Mouse (Mus musculus) testis, postnatal 10 days (tissue): ENCODE data around the gene Glipr1.

Experiments
- DNase-seq: peaks from one replicate; pipeline ENCODE4 v3.0.0; 2021; ENCODE audit warnings: low spot score

Gene Glipr1

DNA sequence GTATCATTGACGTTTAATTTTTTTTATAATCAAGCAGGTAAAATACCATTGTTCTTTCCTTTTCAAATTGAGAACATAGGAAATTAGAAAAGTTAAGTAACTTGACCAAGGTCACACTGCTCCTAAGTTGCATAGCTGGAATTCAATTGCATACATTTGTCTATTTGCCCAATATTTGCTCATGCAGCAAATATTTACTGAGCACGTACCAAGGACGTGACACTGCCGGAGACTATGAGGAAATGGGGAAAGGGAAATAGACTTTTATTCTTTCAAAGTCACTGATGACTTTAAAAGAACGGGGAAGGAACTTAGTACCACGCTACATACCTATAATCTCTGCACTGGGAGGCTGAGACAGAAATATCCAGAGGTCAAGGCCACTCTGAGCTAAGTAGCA, 42.0 kb downstream of the Glipr1 start:
- no peak for DNase-seq

- no peak for DNase-seq
These were observed 43.1 kb downstream of the Glipr1 start for GRCm38 (mm10) chr10:111959353-111959752.

- DNase-seq = no peak
These were observed 44.4 kb downstream of the Glipr1 start for GRCm38 (mm10) chr10:111958046-111958421.

GRCm38 (mm10) chr10:111957271-111958045, 45.0 kb downstream of the Glipr1 start:
- peak; percentile 58 for DNase-seq

DNA sequence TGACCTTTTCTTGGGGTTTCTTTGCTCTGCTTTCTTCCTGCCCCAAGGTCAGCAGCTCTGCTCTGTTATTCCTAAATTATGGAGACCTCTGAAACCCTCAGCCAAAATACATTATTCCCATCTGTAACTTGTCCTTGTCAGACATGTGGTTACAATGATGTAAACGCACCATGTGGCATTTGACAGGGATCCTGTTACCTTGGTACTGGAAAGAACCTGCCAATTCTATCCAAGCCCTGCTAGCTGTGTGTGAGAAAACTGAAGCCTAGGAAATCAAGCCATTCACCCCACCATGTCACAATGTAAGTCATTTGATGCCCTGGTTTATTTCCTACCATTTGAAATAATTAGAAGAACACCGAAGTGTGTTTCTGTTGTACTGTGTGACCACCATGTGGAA, 46.6 kb downstream of the Glipr1 start:
- DNase-seq = no peak

GRCm38 (mm10) chr10:111949008-111949407, 53.4 kb downstream of the Glipr1 start:
- no peak for DNase-seq

- no peak for DNase-seq
These were observed 54.4 kb downstream of the Glipr1 start for GRCm38 (mm10) chr10:111948041-111948440.

DNA sequence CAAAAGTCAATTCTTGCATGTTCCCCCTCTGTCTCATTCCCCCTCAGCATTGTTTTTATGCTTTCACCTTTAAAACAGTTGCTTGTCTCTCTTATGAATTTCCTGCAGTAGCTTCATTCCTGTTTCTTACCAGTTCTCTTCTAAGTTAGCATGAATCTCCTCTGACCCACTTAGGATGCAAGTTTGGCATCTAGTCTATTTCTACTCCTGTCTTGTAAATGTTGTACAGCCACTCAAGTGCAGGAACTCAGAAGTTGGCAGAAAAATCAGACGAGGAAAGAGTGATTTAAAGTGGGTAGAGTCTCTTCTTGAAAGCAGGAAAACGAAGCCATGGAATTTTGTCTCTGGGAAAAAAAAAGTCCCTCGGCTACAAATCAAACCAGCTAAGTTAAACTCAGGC, 56.9 kb downstream of the Glipr1 start:
- no peak for DNase-seq

DNA sequence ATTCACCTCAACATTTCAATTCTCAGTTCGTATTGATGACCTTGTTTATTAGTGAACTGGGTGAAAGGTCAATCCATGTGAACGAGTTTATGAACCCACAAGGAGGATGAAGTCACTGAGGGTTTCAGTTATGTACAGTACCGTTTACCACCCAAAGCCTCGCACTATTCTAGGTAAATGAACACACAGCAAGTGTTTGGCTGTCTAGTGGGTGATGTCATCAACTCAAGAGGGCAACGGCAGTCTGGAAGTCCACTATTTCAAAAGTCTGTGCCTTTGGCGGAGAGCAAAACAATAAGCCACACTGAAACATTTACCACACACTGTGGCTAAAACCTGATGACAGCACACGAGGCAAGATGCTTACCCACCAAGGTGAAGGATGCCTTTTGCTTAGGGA, 59.4 kb downstream of the Glipr1 start:
- DNase-seq = no peak

DNA sequence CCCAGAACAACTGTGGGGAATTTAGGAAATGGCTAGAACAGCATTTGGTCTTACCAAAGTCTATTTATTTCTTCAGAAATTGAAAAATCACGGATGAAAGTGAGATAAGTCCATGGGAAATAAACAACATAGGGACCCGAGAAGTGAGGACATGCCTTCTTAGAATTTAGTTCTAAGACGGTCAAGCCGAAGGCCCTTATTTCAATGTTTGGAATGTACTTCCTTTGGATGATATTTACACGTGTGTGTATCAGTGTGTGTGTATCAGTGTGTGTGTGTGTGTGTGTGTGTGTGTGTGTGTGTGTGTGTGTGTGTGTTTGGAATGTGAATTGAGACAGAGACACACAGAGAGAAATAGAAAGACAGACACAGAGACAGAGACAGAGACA, 65.3 kb downstream of the Glipr1 start:
- no peak for DNase-seq

DNA sequence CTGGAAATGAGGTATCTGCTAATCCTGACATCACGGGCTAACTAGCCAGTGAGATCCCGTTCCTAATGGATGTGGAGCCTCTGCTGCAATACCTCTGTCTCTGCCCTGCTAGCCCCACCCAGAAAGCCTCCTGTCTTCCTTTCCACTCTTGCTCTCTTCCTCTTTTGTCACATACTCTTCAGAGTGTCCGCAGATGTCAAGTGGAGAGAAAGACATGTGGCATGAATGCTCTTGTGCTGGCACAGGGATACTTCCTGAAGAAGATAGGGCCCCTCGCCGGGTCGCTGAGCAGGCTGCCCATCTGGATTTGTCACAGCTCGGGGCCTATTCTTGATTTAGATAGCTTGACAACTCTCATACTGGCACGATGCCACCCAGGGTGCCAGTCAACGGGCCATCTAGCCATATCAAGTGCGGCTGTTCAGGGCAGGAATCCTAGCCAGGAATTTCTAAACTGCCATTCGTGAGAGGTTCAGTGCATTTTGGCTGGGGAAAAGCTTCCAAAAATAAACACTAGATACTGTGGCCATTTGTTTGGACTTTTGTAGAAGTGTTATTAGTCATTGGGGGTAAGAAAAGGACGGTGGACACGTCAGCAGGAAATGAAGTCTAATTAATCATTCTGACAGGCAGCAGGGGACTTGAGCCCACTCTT, 65.8 kb downstream of the Glipr1 start:
- peak; percentile 49 for DNase-seq

GRCm38 (mm10) chr10:111936021-111936420, 66.4 kb downstream of the Glipr1 start:
- DNase-seq = no peak
